Mouse (Mus musculus) liver, embryonic 14.5 days (tissue): Measurements from ENCODE around the gene Psmc3.

Source experiments
- CTCF ChIP-seq: IDR thresholded peaks from 2 replicates; pipeline ENCODE4 v1.5.1; 2016; ENCODE audit warnings: antibody characterized with exemption, low read depth, control low read depth
- EP300 ChIP-seq: IDR thresholded peaks from 2 replicates; pipeline ENCODE4 v1.6.1; 2016; ENCODE audit warnings: antibody characterized with exemption, low read depth

DNA sequence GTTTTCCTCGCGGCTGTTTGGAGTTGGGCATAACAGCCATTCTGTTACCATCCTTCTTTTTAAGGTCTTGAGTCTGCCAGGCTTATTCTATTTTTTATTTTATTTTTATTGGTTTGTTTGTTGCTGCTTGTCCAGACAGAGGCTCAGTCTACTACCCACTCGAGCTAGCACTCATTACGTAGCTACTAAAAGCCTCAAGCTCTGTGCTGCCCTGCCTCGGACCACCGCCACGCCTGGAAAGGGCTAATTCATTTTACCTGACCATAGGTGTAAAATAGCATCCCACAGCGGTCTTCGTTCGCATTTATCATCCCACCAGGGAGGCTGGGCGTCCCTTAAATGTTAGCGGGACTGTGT lies 24.1 kb downstream of the Psmc3 start:
- TF ChIP-seq CTCF (no peak), EP300 (no peak)
